Mouse (Mus musculus) embryonic fibroblast, embryonic 13.5 days (primary cell): ENCODE measurements around the gene Tfap4. TPM values are rescaled to one million over a fixed set of nuclear protein-coding genes. Genes with fewer than 3 reads are reported as not detected.
"Not testable (repeated sequence)": the region's sequence is repeated elsewhere in the genome, so short reads cannot be mapped to it uniquely, and the experiment has no call there.

Experiments
- H3K27ac ChIP-seq: 2 replicates; pipeline ENCODE4 v1.5.1; 2012; ENCODE audit warnings: low read length, control low read depth, inconsistent platforms; ENCODE audit not compliant: insufficient read depth
- H3K4me1 ChIP-seq: 2 replicates; pipeline ENCODE4 v1.6.1; 2011; ENCODE audit warnings: low read length; ENCODE audit not compliant: control insufficient read depth, insufficient read depth
- H3K4me3 ChIP-seq: 2 replicates; pipeline ENCODE4 v1.5.1; 2011; ENCODE audit warnings: mild to moderate bottlenecking, control low read depth, low read length; ENCODE audit not compliant: insufficient read depth
- CTCF ChIP-seq: IDR thresholded peaks from 2 replicates; pipeline ENCODE4 v1.5.1; 2011; ENCODE audit warnings: mild to moderate bottlenecking, control low read depth, low read length, moderate library complexity, borderline replicate concordance; ENCODE audit not compliant: insufficient read depth
- POLR2A ChIP-seq: IDR thresholded peaks from 2 replicates; pipeline ENCODE4 v1.6.1; 2011; ENCODE audit warnings: low read depth, mild to moderate bottlenecking, control low read depth, low read length, moderate library complexity
- polyA plus RNA-seq: library from polyadenylated mRNA; stranded (reverse); fragments of >200 nt; gene quantifications from 2 replicates; pipeline ENCODE4 v1.2.4, GENCODE M21; 2011; ENCODE audit warnings: low read depth; ENCODE audit not compliant: missing spikeins, insufficient read length

Gene Tfap4
- polyA plus RNA-seq, 1 experiment: 6.9 TPM

GRCm38 (mm10) chr16:4541501-4542198, 18.0 kb downstream of the Tfap4 start, which contains the start of gene Srl:
Gene Srl (minus strand): TSS chr16:4541816.
- Histone ChIP-seq H3K4me1 (peaks cover 4% of the 10 kb centered on the region; the same call in 1 of the 2 replicates), H3K4me3 (peak within 1 kb of the TSS; percentile 53), H3K27ac (no peak within 1 kb of the TSS)
- TF ChIP-seq CTCF: peak; percentile 81; the same call in 1 of the 2 replicates
- TF ChIP-seq POLR2A: peak; percentile 96

- H3K4me3 ChIP-seq: peak overlapping the region; percentile 53
- H3K4me1 ChIP-seq: peaks cover 4% of the 10 kb centered on the region; the same call in 1 of the 2 replicates
- TF ChIP-seq CTCF: no peak
- TF ChIP-seq POLR2A: no peak
- no peak overlapping the region for H3K27ac ChIP-seq
Measured at GRCm38 (mm10) chr16:4541033-4541432, 18.6 kb downstream of the Tfap4 start.

- H3K4me3 ChIP-seq: no peak overlapping the region
- peaks cover 4% of the 10 kb centered on the region; the same call in 1 of the 2 replicates for H3K4me1 ChIP-seq
- TF ChIP-seq POLR2A (no peak), CTCF (no peak)
- H3K27ac ChIP-seq: no peak overlapping the region
Measured at GRCm38 (mm10) chr16:4540064-4540775, 19.4 kb downstream of the Tfap4 start.

GRCm38 (mm10) chr16:4539521-4539920, 20.1 kb downstream of the Tfap4 start:
- no peak for TF ChIP-seq CTCF
- TF ChIP-seq POLR2A: no peak
- Histone ChIP-seq H3K4me1 (peaks cover 4% of the 10 kb centered on the region; the same call in 1 of the 2 replicates), H3K4me3 (no peak overlapping the region), H3K27ac (no peak overlapping the region)

- Histone ChIP-seq H3K27ac (no peak overlapping the region), H3K4me1 (no peaks in the 10 kb centered on the region), H3K4me3 (no peak overlapping the region)
- TF ChIP-seq CTCF (no peak), POLR2A (no peak)
Measured at GRCm38 (mm10) chr16:4537616-4538358, 21.9 kb downstream of the Tfap4 start.

- H3K4me1 ChIP-seq, H3K27ac ChIP-seq, H3K4me3 ChIP-seq: not testable (repeated sequence)
Measured at GRCm38 (mm10) chr16:4527373-4527772, 32.3 kb downstream of the Tfap4 start.

GRCm38 (mm10) chr16:4523313-4524004, 36.2 kb downstream of the Tfap4 start:
- no peak for TF ChIP-seq POLR2A
- TF ChIP-seq CTCF: no peak
- no peaks in the 10 kb centered on the region for H3K4me1 ChIP-seq
- H3K4me3 ChIP-seq: no peak overlapping the region
- no peak overlapping the region for H3K27ac ChIP-seq

GRCm38 (mm10) chr16:4522879-4523278, 36.8 kb downstream of the Tfap4 start:
- TF ChIP-seq POLR2A (no peak), CTCF (no peak)
- no peaks in the 10 kb centered on the region for H3K4me1 ChIP-seq
- no peak overlapping the region for H3K27ac ChIP-seq
- H3K4me3 ChIP-seq: no peak overlapping the region

- no peak overlapping the region for H3K4me3 ChIP-seq
Measured at GRCm38 (mm10) chr16:4521735-4522530, 37.7 kb downstream of the Tfap4 start.

More at GRCm38 (mm10) chr16:4521735-4522530, 37.7 kb downstream of the Tfap4 start:
- no peaks in the 10 kb centered on the region for H3K4me1 ChIP-seq
- TF ChIP-seq POLR2A: no peak
- TF ChIP-seq CTCF: no peak
- H3K27ac ChIP-seq: no peak overlapping the region
